Mouse (Mus musculus) heart, embryonic 12.5 days (tissue): ENCODE measurements at regions not wholly inside any gene's neighbourhood (a gene's known extent, or its start where the extent isn't known, plus 50 kb on each side); places are given as distances from the start of the nearest gene placed in this dataset.
A peak's percentile ranks its signal among the peaks of the same experiment; 100 is the strongest.

Experiments used
- ATAC-seq: fragments of 200-750 bp; cut with Nextera tagmentation; 2 replicates; pipeline ENCODE4 v1.8.0; 2017; ENCODE audit warnings: moderate TSS enrichment, moderate library complexity; ENCODE audit not compliant: insufficient number of reproducible peaks, low FRiP score
- H3K27ac ChIP-seq: fragments of 300-500 bp; sonication (generic); 2 replicates; pipeline ENCODE4 v1.5.1; 2016; ENCODE audit warnings: mild to moderate bottlenecking, moderate library complexity; ENCODE audit not compliant: poor library complexity, severe bottlenecking
- H3K27me3 ChIP-seq: fragments of 300-500 bp; sonication (generic); replicated peaks from 2 replicates; pipeline ENCODE4 v1.6.1; 2016; ENCODE audit warnings: mild to moderate bottlenecking, moderate library complexity
- H3K36me3 ChIP-seq: fragments of 300-500 bp; sonication (generic); 2 replicates; pipeline ENCODE4 v1.6.1; 2016; ENCODE audit warnings: mild to moderate bottlenecking, moderate library complexity
- H3K4me1 ChIP-seq: fragments of 300-500 bp; sonication (generic); replicated peaks from 2 replicates; pipeline ENCODE4 v1.6.1; 2016; ENCODE audit warnings: mild to moderate bottlenecking
- H3K4me2 ChIP-seq: fragments of 300-500 bp; sonication (generic); 2 replicates; pipeline ENCODE4 v1.6.1; 2016; ENCODE audit warnings: mild to moderate bottlenecking, moderate library complexity
- H3K4me3 ChIP-seq: fragments of 300-500 bp; sonication (generic); 2 replicates; pipeline ENCODE4 v1.5.1; 2016; ENCODE audit warnings: mild to moderate bottlenecking
- H3K9ac ChIP-seq: fragments of 300-500 bp; sonication (generic); 2 replicates; pipeline ENCODE4 v1.6.1; 2016; ENCODE audit warnings: mild to moderate bottlenecking, moderate library complexity
- H3K9me3 ChIP-seq: fragments of 300-500 bp; sonication (generic); replicated peaks from 2 replicates; pipeline ENCODE4 v1.6.1; 2016; ENCODE audit warnings: mild to moderate bottlenecking, moderate library complexity
- WGBS: fragments of 180-500 bp; shearing (Covaris S2); methylation state at CpG from one replicate; pipeline ENCODE4 v1.1.7; 2016; 5-methylcytosine and 5-hydroxymethylcytosine counted together

GRCm38 (mm10) chr10:26540189-26540588 lies 164.4 kb upstream of the L3mbtl3 start:
- Histone ChIP-seq H3K4me3 (no peak overlapping the region), H3K27ac (no peak overlapping the region), H3K4me1 (no peaks in the 10 kb centered on the region), H3K4me2 (no peak overlapping the region), H3K36me3 (no peaks in the 10 kb centered on the region), H3K27me3 (no peaks in the 10 kb centered on the region), H3K9ac (no peak overlapping the region), H3K9me3 (no peaks in the 10 kb centered on the region)
- ATAC-seq, result no peak

- no peak overlapping the region for H3K4me2 ChIP-seq
- H3K9ac ChIP-seq, result no peak overlapping the region
- 78% methylated on average over 1 of the region's 1 CpGs for WGBS
- H3K4me3 ChIP-seq, result no peak overlapping the region
- no peaks in the 10 kb centered on the region for H3K9me3 ChIP-seq
- no peaks in the 10 kb centered on the region for H3K4me1 ChIP-seq
- H3K27ac ChIP-seq, result no peak overlapping the region
- H3K27me3 ChIP-seq, result no peaks in the 10 kb centered on the region
- H3K36me3 ChIP-seq, result no peaks in the 10 kb centered on the region
- no peak for ATAC-seq
Observed at GRCm38 (mm10) chr10:26544061-26544460, 168.3 kb upstream of the L3mbtl3 start.

- H3K9me3 ChIP-seq, result no peaks in the 10 kb centered on the region
- WGBS, result 65% methylated on average over 1 of the region's 1 CpGs
- ATAC-seq, result no peak
Observed at GRCm38 (mm10) chr10:26544796-26545195, 169.0 kb upstream of the L3mbtl3 start.

GRCm38 (mm10) chr10:26556246-26556645 lies 180.5 kb upstream of the L3mbtl3 start:
- Histone ChIP-seq H3K4me3 (no peak overlapping the region), H3K9me3 (no peaks in the 10 kb centered on the region), H3K36me3 (no peaks in the 10 kb centered on the region), H3K27me3 (no peaks in the 10 kb centered on the region), H3K9ac (no peak overlapping the region), H3K4me1 (no peaks in the 10 kb centered on the region), H3K4me2 (no peak overlapping the region), H3K27ac (no peak overlapping the region)
- no peak for ATAC-seq
- WGBS, result 86% methylated on average over 8 of the region's 8 CpGs

More at GRCm38 (mm10) chr10:26544796-26545195, 169.0 kb upstream of the L3mbtl3 start:
- no peaks in the 10 kb centered on the region for H3K4me1 ChIP-seq
- no peak overlapping the region for H3K4me3 ChIP-seq
- H3K27ac ChIP-seq, result no peak overlapping the region
- no peaks in the 10 kb centered on the region for H3K36me3 ChIP-seq
- no peak overlapping the region for H3K4me2 ChIP-seq
- H3K9ac ChIP-seq, result no peak overlapping the region
- no peaks in the 10 kb centered on the region for H3K27me3 ChIP-seq

- Histone ChIP-seq H3K27ac (no peak overlapping the region), H3K4me3 (no peak overlapping the region), H3K27me3 (no peaks in the 10 kb centered on the region), H3K4me1 (peaks cover 5% of the 10 kb centered on the region; the same call in 1 of the 2 replicates), H3K9me3 (no peaks in the 10 kb centered on the region), H3K36me3 (no peaks in the 10 kb centered on the region), H3K9ac (no peak overlapping the region), H3K4me2 (no peak overlapping the region)
- ATAC-seq, result no peak
- 40% methylated on average over 1 of the region's 1 CpGs for WGBS
Observed at GRCm38 (mm10) chr10:26558118-26558517, 182.3 kb upstream of the L3mbtl3 start.

GRCm38 (mm10) chr10:26559323-26559722 lies 183.6 kb upstream of the L3mbtl3 start:
- Histone ChIP-seq H3K9ac (no peak overlapping the region), H3K36me3 (no peaks in the 10 kb centered on the region), H3K9me3 (no peaks in the 10 kb centered on the region), H3K4me3 (no peak overlapping the region), H3K4me2 (no peak overlapping the region), H3K27ac (no peak overlapping the region), H3K27me3 (no peaks in the 10 kb centered on the region), H3K4me1 (peaks cover 9% of the 10 kb centered on the region; the same call in 1 of the 2 replicates)
- no peak for ATAC-seq
- WGBS, result 63% methylated on average over 4 of the region's 4 CpGs

GRCm38 (mm10) chr10:26560456-26560855 lies 184.7 kb upstream of the L3mbtl3 start:
- Histone ChIP-seq H3K9me3 (no peaks in the 10 kb centered on the region), H3K4me1 (peaks cover 9% of the 10 kb centered on the region; the same call in 1 of the 2 replicates), H3K27ac (no peak overlapping the region), H3K27me3 (no peaks in the 10 kb centered on the region), H3K4me3 (no peak overlapping the region), H3K9ac (no peak overlapping the region), H3K36me3 (no peaks in the 10 kb centered on the region), H3K4me2 (no peak overlapping the region)
- WGBS, result 84% methylated on average over 4 of the region's 4 CpGs
- ATAC-seq, result no peak

GRCm38 (mm10) chr10:26564462-26564861 lies 188.7 kb upstream of the L3mbtl3 start:
- Histone ChIP-seq H3K27me3 (no peaks in the 10 kb centered on the region), H3K9ac (no peak overlapping the region), H3K4me2 (no peak overlapping the region), H3K4me1 (peaks cover 9% of the 10 kb centered on the region; the same call in 1 of the 2 replicates), H3K4me3 (no peak overlapping the region), H3K27ac (no peak overlapping the region), H3K9me3 (no peaks in the 10 kb centered on the region), H3K36me3 (no peaks in the 10 kb centered on the region)
- WGBS, result 51% methylated on average over 11 of the region's 11 CpGs
- ATAC-seq, result no peak

- Histone ChIP-seq H3K4me3 (no peak overlapping the region), H3K27me3 (no peaks in the 10 kb centered on the region), H3K9me3 (no peaks in the 10 kb centered on the region), H3K27ac (no peak overlapping the region), H3K9ac (no peak overlapping the region), H3K4me1 (peaks cover 9% of the 10 kb centered on the region; the same call in 1 of the 2 replicates), H3K4me2 (no peak overlapping the region), H3K36me3 (no peaks in the 10 kb centered on the region)
- 78% methylated on average over 4 of the region's 4 CpGs for WGBS
- no peak for ATAC-seq
Observed at GRCm38 (mm10) chr10:26567613-26568012, 185.6 kb upstream of the Arhgap18 start.

GRCm38 (mm10) chr10:26570468-26570867 lies 182.8 kb upstream of the Arhgap18 start:
- no peak overlapping the region for H3K27ac ChIP-seq
- no peak overlapping the region for H3K4me3 ChIP-seq
- H3K4me1 ChIP-seq, result no peaks in the 10 kb centered on the region
- no peaks in the 10 kb centered on the region for H3K27me3 ChIP-seq
- no peaks in the 10 kb centered on the region for H3K9me3 ChIP-seq
- H3K4me2 ChIP-seq, result peak overlapping the region; percentile 3; the same call in 1 of the 2 replicates
- no peak overlapping the region for H3K9ac ChIP-seq
- ATAC-seq, result no peak
- H3K36me3 ChIP-seq, result no peaks in the 10 kb centered on the region
- 72% methylated on average over 5 of the region's 5 CpGs for WGBS

GRCm38 (mm10) chr10:26571377-26571776 lies 181.8 kb upstream of the Arhgap18 start:
- WGBS, result 57% methylated on average over 1 of the region's 1 CpGs
- H3K4me1 ChIP-seq, result no peaks in the 10 kb centered on the region
- no peaks in the 10 kb centered on the region for H3K9me3 ChIP-seq
- no peaks in the 10 kb centered on the region for H3K27me3 ChIP-seq
- no peaks in the 10 kb centered on the region for H3K36me3 ChIP-seq
- H3K9ac ChIP-seq, result no peak overlapping the region
- no peak overlapping the region for H3K4me2 ChIP-seq
- no peak overlapping the region for H3K27ac ChIP-seq
- H3K4me3 ChIP-seq, result no peak overlapping the region
- ATAC-seq, result no peak

GRCm38 (mm10) chr10:26576153-26576552 lies 177.1 kb upstream of the Arhgap18 start:
- Histone ChIP-seq H3K36me3 (no peaks in the 10 kb centered on the region), H3K9me3 (no peaks in the 10 kb centered on the region), H3K9ac (no peak overlapping the region), H3K27ac (no peak overlapping the region), H3K27me3 (no peaks in the 10 kb centered on the region), H3K4me3 (no peak overlapping the region), H3K4me2 (no peak overlapping the region), H3K4me1 (no peaks in the 10 kb centered on the region)
- ATAC-seq, result no peak
- WGBS, result 80% methylated on average over 3 of the region's 3 CpGs
